Mouse (Mus musculus): ENCODE results near the gene Tomm40. TPM values are rescaled to one million over a fixed set of nuclear protein-coding genes. Genes with fewer than 3 reads are reported as not detected.
"Not testable (repeated sequence)": the region's sequence is repeated elsewhere in the genome, so short reads cannot be mapped to it uniquely, and the experiment has no call there.

Tomm40 gene
- total RNA-seq, 4 experiments from 2014 or later = 44.3 to 48.3 (median 46.0) TPM

GRCm38 (mm10) chr7:19688611-19689010 lies 26.6 kb downstream of the Tomm40 start:
- no peak for DNase-seq (ENCODE audit: low spot score in 2 of 2)

- no peak for DNase-seq (ENCODE audit: low spot score in 2 of 2)
Measured at GRCm38 (mm10) chr7:19688101-19688500, 27.1 kb downstream of the Tomm40 start.

GRCm38 (mm10) chr7:19686927-19687583 lies 28.2 kb downstream of the Tomm40 start:
- DNase-seq (ENCODE audit: low spot score in 2 of 2) = not testable (repeated sequence)

GRCm38 (mm10) chr7:19686521-19686920 lies 28.7 kb downstream of the Tomm40 start:
- DNase-seq (ENCODE audit: low spot score in 2 of 2) = no peak

- no peak for DNase-seq (ENCODE audit: low spot score in 2 of 2)
Measured at GRCm38 (mm10) chr7:19685374-19685773, 29.9 kb downstream of the Tomm40 start.

- DNase-seq (ENCODE audit: low spot score in 2 of 2) = no peak
Measured at GRCm38 (mm10) chr7:19683771-19684201, 31.5 kb downstream of the Tomm40 start.

- no peak for DNase-seq (ENCODE audit: low spot score in 2 of 2)
Measured at GRCm38 (mm10) chr7:19682979-19683378, 32.3 kb downstream of the Tomm40 start.

- no peak for DNase-seq (ENCODE audit: low spot score in 2 of 2)
Measured at GRCm38 (mm10) chr7:19681202-19681694, 34.0 kb downstream of the Tomm40 start, which contains the start of the genes Gm44805 and Apoc4. TSS of gene Gm44805 (minus strand) at chr7:19681423. TSS of gene Apoc4 (minus strand) at chr7:19681479.

GRCm38 (mm10) chr7:19680702-19681101 lies 34.5 kb downstream of the Tomm40 start:
- DNase-seq (ENCODE audit: low spot score in 2 of 2) = no peak

- DNase-seq (ENCODE audit: low spot score in 2 of 2) = no peak
Measured at GRCm38 (mm10) chr7:19678901-19679300, 36.3 kb downstream of the Tomm40 start.

- DNase-seq (ENCODE audit: low spot score in 2 of 2) = no peak
Measured at GRCm38 (mm10) chr7:19677872-19678271, 37.4 kb downstream of the Tomm40 start, which contains the start of gene Apoc2. TSS of gene Apoc2 (minus strand) at chr7:19677941.

- DNase-seq (ENCODE audit: low spot score in 2 of 2) = no peak
Measured at GRCm38 (mm10) chr7:19676662-19677061, 38.6 kb downstream of the Tomm40 start.

GRCm38 (mm10) chr7:19675824-19676223 lies 39.4 kb downstream of the Tomm40 start:
- no peak for DNase-seq (ENCODE audit: low spot score in 2 of 2)

- no peak for DNase-seq (ENCODE audit: low spot score in 2 of 2)
Measured at GRCm38 (mm10) chr7:19673083-19673699, 42.0 kb downstream of the Tomm40 start.

- DNase-seq (ENCODE audit: low spot score in 2 of 2) = no peak
Measured at GRCm38 (mm10) chr7:19671511-19671910, 43.7 kb downstream of the Tomm40 start.

GRCm38 (mm10) chr7:19668947-19669721 lies 46.1 kb downstream of the Tomm40 start:
- peak; percentile 89 to 90 for DNase-seq (ENCODE audit: low spot score in 2 of 2)

- DNase-seq (ENCODE audit: low spot score in 2 of 2) = no peak
Measured at GRCm38 (mm10) chr7:19667434-19667833, 47.8 kb downstream of the Tomm40 start.

GRCm38 (mm10) chr7:19666750-19667149 lies 48.5 kb downstream of the Tomm40 start:
- DNase-seq (ENCODE audit: low spot score in 2 of 2) = no peak

GRCm38 (mm10) chr7:19664955-19665841 lies 50.0 kb downstream of the Tomm40 start, which contains the start of gene Clptm1:
TSS of gene Clptm1 (minus strand) at chr7:19665033.
- peak; percentile 93 to 94 for DNase-seq (ENCODE audit: low spot score in 2 of 2)

- DNase-seq (ENCODE audit: low spot score in 2 of 2) = no peak
Measured at GRCm38 (mm10) chr7:19664455-19664954, 50.7 kb downstream of the Tomm40 start.

GRCm38 (mm10) chr7:19663940-19664339 lies 51.3 kb downstream of the Tomm40 start:
- DNase-seq (ENCODE audit: low spot score in 2 of 2) = no peak
